Mouse (Mus musculus) left cerebral cortex, adult 2 months (tissue): ENCODE results near the gene Schip1. TPM values are rescaled to one million over a fixed set of nuclear protein-coding genes. Genes with fewer than 3 reads are reported as not detected.
A peak's percentile ranks its signal among the peaks of the same experiment; 100 is the strongest.

ENCODE experiments used
- DNase-seq, 2 experiments: peaks; one replicate each; pipeline ENCODE4 v3.0.0; 2021 to 2022; ENCODE audit warnings: low spot score in 2 of 2, mixed read lengths in 1 of 2; ENCODE audit errors: extremely low spot score in 1 of 2
- H3K27ac ChIP-seq: fragments of 200-600 bp; 2 replicates; pipeline ENCODE4 v1.8.1; 2022
- H3K4me3 ChIP-seq: fragments of 200-600 bp; 2 replicates; pipeline ENCODE4 v1.8.1; 2022
- CTCF ChIP-seq: fragments of 200-600 bp; IDR thresholded peaks from 2 replicates; pipeline ENCODE4 v1.8.1; 2022; ENCODE audit warnings: antibody characterized with exemption, mild to moderate bottlenecking, moderate library complexity
- intact Hi-C: fragments of 180-260 bp; cut with DNase I; formaldehyde crosslinking; loops from one replicate; pipeline ENCODE4 v1.15.1; 2025
- total RNA-seq, 2 experiments: library from RNA; stranded (reverse); gene quantifications; 2 replicates each; pipeline ENCODE4 v1.2.3; 2021

Schip1 gene
- total RNA-seq, 2 experiments from 2014 or later: 261 to 282 TPM

GRCm38 (mm10) chr3:68656607-68657352 is 592.2 kb downstream of the Schip1 start:
- intact Hi-C loops: no loop called here
- TF ChIP-seq CTCF: no peak

DNA sequence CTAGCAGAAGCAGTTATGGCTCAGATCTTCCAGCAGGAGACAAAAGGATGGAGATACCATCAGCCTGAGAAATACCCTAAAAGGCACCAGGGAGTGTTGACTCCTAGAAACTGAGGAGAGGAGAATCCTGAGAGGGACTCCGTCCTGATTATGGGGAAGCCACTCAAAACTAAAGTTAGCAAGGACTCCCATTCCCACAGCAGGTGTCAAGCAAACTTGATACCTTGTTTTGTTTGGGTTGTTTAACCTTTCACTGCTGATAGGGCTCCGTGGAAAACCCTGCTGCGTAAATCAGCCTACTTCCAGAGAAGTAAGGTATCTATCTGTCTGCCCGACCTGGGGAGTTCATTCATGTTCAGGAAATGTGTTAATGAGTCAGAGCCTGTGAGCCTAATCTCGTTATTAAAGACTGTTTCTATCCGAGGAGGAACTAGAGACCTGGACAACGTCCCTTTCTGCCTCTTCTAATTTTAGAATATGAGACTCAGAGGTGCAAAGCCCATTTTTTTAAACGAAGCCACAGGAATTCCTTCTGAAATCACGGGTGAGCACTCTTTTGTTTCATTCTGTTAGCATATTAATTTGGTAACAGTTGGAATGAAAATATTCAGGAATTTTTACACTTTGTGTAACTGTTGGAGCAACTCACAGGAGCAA is 593.1 kb downstream of the Schip1 start:
- no peak overlapping the region for H3K27ac ChIP-seq
- intact Hi-C loops: no loop called here
- no peak for DNase-seq
- TF ChIP-seq CTCF: no peak
- H3K4me3 ChIP-seq: no peak overlapping the region

More at GRCm38 (mm10) chr3:68656607-68657352, 592.2 kb downstream of the Schip1 start:
- DNase-seq: no peak
- H3K4me3 ChIP-seq: no peak overlapping the region
- no peak overlapping the region for H3K27ac ChIP-seq

GRCm38 (mm10) chr3:68659996-68660395 is 595.4 kb downstream of the Schip1 start:
- Histone ChIP-seq H3K27ac (peak overlapping the region; percentile 59; the same call in 1 of the 2 replicates), H3K4me3 (no peak overlapping the region)
- DNase-seq: no peak
- intact Hi-C loops: no loop called here
- TF ChIP-seq CTCF: no peak

GRCm38 (mm10) chr3:68660538-68660937 is 595.9 kb downstream of the Schip1 start:
- no peak for DNase-seq
- peak overlapping the region; percentile 59; the same call in 1 of the 2 replicates for H3K27ac ChIP-seq
- no peak for TF ChIP-seq CTCF

DNA sequence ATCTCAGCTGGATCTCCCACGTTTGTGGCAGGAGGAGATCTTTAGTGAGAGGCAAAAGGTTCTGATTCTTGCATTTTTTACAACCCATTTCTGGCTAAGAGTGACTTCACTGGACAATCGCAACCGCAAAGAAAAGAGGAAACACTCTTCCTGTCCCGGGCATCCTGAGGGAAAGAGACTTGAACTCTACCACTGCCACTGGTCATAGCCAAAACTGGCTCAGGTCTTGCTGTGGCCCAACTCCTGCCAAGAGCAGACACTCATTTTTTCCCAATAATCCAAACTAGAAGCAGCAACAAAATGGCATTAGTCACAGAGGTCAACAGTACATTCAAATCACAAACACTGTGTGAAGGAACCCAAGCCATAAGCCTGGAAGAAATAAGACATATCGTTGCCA is 597.8 kb downstream of the Schip1 start:
- no peak overlapping the region for H3K27ac ChIP-seq
- TF ChIP-seq CTCF: no peak
- intact Hi-C loops: no loop called here

More at GRCm38 (mm10) chr3:68660538-68660937, 595.9 kb downstream of the Schip1 start:
- intact Hi-C loops: no loop called here
- no peak overlapping the region for H3K4me3 ChIP-seq

GRCm38 (mm10) chr3:68664337-68664736 is 599.7 kb downstream of the Schip1 start:
- H3K4me3 ChIP-seq: no peak overlapping the region
- intact Hi-C loops: no loop called here
- DNase-seq: no peak
- TF ChIP-seq CTCF: no peak
- no peak overlapping the region for H3K27ac ChIP-seq

More for the DNA sequence above, 597.8 kb downstream of the Schip1 start:
- no peak for DNase-seq
- H3K4me3 ChIP-seq: no peak overlapping the region

GRCm38 (mm10) chr3:68666377-68666776 is 601.8 kb downstream of the Schip1 start:
- no peak for TF ChIP-seq CTCF
- DNase-seq: no peak
- intact Hi-C loops: no loop called here
- H3K27ac ChIP-seq: no peak overlapping the region
- H3K4me3 ChIP-seq: no peak overlapping the region

DNA sequence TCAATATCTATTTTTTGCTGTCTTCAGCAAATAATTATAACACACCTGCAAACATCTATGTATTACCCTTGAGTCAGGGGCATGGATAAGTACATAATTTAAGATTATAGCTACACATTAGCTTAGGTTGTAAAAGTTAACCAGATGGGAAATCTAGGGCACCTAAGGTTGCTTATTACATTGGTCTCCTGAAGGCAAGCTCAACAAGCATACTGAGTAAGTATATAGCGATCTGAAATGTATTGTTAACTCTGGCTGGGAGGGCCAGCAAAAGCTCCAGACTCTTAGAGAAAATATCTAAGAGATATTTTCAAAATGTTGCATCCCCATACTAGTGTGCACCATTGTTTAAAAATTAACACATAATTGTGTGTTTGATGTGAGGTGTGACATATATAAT is 603.2 kb downstream of the Schip1 start:
- no peak for DNase-seq
- no peak for TF ChIP-seq CTCF
- no peak overlapping the region for H3K27ac ChIP-seq
- intact Hi-C loops: no loop called here
- no peak overlapping the region for H3K4me3 ChIP-seq

DNA sequence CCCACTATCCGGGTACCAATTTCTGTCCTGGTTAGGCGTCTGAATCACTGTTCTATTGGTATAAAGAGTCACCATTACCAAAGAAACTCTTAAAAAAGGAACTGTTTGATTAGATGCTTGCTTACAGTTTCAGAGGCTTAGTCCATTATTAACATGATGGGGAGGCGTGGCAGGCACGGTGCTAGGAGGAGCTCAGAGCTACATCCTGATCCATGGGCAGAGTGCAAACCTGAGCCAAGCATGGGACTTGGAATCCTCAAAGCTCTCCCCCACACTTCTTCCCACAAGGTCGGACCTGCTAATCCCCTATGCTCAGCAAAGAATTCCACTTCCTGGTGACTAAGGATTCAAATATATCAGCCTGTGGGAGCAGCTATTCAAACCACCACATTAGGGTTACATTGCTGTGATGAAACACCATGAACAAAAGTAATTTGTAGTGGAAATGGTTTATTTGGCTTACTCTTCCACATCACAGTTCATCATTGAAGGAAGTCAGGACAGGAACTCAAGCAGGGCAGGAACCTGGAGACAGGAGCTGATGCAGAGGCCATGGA is 604.9 kb downstream of the Schip1 start:
- no peak for TF ChIP-seq CTCF
- DNase-seq: no peak
- Histone ChIP-seq H3K4me3 (no peak overlapping the region), H3K27ac (no peak overlapping the region)
- intact Hi-C loops: no loop called here

DNA sequence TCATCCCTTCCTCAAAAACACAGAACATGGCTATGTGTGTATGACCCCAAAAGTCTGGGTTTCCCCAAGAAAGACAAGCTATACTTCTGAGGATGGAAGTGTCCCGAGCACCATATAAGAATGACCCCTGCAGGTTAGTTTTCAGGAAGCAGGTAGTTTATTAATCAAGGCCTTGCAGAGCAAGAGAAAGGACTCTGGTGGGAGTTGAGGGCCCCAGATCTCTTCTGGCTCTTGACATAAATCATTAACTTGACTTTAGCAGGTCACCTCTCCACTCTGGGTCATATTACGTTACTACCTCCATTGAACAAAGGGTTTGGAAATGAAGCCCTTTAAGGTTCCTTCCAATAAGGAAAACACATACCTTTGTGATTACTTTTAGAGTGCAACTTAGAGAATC is 610.1 kb downstream of the Schip1 start:
- intact Hi-C loops: loop anchor here (1.0 to 5.0 kb wide), 2 partner anchors 65 to 82 kb away; no protein-coding TSS in a partner anchor
- Histone ChIP-seq H3K4me3 (no peak overlapping the region), H3K27ac (peak overlapping the region; percentile 86)
- DNase-seq: no peak
- no peak for TF ChIP-seq CTCF

DNA sequence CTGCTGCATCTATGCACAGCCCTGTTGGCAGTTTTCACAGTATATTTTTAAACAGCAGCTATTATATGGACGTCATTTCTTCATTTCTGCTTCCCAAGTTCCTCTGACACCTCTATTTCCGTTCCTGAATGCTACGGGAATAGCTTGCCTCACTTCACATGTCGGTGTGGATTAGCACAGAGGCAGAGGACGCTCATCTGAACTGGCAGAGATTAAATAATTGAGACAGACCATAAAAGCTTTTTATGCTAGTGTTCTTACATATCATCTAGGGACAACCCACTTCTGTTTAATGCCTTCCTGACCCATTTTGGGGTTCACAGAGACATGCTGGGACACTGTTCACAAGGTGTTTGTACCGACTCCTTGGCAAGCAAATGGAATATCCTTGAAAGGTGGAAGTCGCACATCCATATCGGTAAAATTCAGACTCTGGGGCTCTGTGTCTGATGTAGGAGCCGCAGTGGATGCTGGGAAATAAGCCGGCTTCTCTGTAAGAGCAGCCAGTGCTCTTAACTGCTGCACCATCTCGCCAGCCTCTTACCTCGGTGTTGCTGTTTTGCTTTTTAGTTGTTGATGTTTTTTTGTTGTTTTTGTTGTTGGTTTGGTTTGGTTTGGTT is 610.7 kb downstream of the Schip1 start:
- H3K27ac ChIP-seq: peak overlapping the region; percentile 86
- intact Hi-C loops: loop anchor here (1.0 to 5.0 kb wide), 2 partner anchors 66 to 83 kb away; no protein-coding TSS in a partner anchor
- no peak overlapping the region for H3K4me3 ChIP-seq
- peak in 1 of 2 experiments; percentile 39 for DNase-seq
- no peak for TF ChIP-seq CTCF

Other genes starting within 250 kb of the Schip1 start
- 1 to 10 TPM; 3.9 to 5.2 TPM for gene Iqcj, start 172.6 kb upstream of the Schip1 start, total RNA-seq
- gene Iqschfp, start 172.6 kb upstream of the Schip1 start, total RNA-seq: 10 to 100 TPM in 1 of 2 experiments, 1 to 10 TPM in 1; 8.4 to 12.6 TPM